Mouse (Mus musculus) cerebellum, postnatal 10 days (tissue): ENCODE results near the gene Vac14.
A peak's percentile ranks its signal among the peaks of the same experiment; 100 is the strongest.

Experiments
- DNase-seq, 2 experiments: peaks; one replicate each; pipeline ENCODE4 v3.0.0; 2021; ENCODE audit warnings: mixed read lengths in 2 of 2

The Vac14 gene

GRCm38 (mm10) chr8:110694226-110694625 lies 75.8 kb downstream of the Vac14 start:
- no peak for DNase-seq

DNA sequence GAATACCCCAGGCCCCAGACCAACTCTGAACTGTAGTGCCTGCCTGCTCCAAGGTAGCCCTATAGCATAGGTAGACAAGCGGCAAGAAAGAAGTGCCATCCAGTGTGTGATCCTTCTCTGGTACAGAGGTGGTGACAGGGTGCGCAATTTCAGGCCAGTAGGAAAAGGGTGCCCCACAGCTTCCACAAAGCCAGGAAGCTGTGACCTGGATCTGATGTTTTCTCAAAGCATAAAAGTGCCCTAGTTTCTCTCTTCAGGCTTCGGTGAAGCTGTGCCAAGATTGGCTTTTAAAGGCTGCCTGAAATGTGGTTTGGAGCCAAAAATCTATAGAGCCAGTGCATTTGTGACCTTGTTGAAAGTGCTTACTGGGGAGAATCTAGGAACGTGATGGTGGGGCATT lies 76.4 kb downstream of the Vac14 start:
- DNase-seq: peak in 1 of 2 experiments; percentile 41

DNA sequence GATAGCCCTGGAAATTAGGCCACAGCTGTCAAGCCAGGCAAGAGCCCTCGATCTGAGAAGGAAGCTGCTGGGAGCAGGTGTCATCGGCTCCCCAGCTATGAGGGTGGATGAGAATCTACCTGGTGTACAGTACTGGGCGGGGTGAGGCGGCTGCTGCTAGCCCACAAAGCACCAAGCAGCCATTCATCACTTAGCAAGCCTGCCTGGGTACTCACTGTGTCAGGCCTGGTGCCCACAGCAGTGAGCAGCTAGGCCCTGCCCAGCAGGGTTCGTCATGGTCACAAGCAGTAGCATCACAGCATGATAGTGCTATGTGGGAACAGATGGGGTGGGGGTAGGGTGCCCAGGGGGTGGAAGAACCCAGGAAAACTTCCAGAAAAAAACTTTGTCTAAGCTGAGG lies 77.0 kb downstream of the Vac14 start:
- DNase-seq: peak; percentile 54

- no peak for DNase-seq
Measured at GRCm38 (mm10) chr8:110696051-110696450, 77.7 kb downstream of the Vac14 start.

DNA sequence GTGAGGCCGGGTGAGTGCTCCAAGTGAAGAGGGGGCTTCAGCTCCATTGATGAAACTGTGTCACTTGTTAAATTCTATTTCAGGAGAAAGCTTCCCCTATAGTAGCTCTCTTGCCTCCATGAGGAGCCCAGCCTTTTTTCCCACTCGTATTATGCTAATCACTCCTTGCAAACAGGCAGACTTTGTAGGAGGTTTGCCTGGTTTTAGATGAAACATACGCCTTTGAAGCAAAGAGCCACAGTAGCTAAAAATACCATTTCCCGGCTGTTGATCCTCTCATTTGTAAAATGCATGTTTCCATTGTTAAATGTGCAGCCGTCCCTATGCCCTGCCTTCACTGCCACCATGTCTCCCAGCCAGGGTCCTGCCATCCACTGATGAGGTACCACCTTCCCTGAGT lies 79.2 kb downstream of the Vac14 start:
- no peak for DNase-seq

- DNase-seq: no peak
Measured at GRCm38 (mm10) chr8:110698098-110698497, 79.7 kb downstream of the Vac14 start.

- DNase-seq: no peak
Measured at GRCm38 (mm10) chr8:110699501-110699900, 81.1 kb downstream of the Vac14 start.

GRCm38 (mm10) chr8:110700561-110700960 lies 82.2 kb downstream of the Vac14 start:
- no peak for DNase-seq

DNA sequence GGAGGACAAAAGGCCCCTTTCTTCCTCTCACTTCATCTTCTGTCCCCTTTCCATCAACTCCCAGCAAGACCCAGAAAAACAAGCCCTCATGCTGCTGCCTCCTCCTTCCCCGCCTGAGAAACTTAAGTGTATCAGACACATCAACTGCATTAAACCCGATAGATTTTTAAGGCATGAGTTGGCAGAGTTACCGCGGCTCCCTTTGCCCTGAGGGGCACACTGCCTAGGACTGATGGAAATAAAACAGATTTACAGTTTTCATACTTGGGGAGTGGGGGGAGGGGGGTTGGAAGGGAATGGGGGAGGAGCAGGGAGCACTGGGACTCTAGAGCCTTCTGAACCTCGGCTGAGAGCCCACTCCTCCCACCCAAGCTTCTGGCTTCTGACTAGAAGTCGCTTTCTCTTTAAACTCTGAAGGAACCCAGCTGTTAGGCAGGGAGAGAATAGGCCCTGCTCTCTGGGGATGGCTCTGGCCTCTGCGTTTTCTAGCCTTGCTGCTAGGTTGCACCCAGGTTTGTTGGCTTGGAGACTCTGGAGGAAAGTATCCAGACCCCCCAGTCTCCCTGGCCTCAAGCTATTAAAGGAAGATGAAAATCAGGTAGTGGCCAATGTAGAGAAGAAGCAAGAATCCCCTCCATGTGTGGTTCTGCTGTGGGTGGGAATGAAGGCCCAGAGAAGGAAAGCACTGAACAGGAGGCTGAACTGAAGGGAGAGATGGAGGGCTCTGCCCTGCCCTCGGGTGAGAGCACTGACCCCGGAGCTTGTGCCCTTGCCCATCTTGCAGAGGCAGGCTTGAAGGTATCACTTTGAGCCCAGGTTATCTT lies 84.5 kb downstream of the Vac14 start:
- DNase-seq: peak in 1 of 2 experiments; percentile 21

DNA sequence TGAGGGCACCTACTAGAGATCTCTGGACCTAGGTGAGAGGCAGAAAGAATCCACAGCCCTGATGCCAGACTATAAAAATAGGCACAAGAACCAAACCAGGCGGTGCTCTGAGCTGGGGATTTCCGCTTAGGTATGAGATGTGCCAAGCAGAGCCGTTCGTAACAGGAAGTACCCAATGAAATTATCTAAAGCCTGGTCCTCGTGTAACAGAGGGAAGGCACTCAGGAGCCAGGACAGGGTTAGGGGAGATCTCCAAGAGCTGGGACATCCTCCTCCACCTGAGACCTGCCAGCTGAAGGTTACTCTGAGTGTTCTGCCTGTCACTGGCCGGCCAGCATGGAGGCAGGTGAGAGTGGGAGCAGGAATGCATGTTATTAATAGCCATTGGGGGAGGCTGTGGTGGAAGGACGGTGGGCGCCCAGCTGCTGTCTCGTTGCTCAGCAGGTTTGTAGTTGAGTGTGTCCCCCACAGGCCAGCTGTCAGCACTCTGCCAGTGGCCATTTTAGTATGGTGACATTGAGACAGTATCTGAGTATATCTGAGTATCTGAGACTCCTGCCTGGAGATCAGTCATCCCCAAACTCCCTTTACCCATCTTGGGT lies 85.2 kb downstream of the Vac14 start:
- DNase-seq: peak in 1 of 2 experiments; percentile 25

GRCm38 (mm10) chr8:110704103-110704502 lies 85.7 kb downstream of the Vac14 start:
- DNase-seq: peak; percentile 12 to 23

- peak; percentile 78 to 87 for DNase-seq
Measured at GRCm38 (mm10) chr8:110705391-110706287, 87.3 kb downstream of the Vac14 start.

DNA sequence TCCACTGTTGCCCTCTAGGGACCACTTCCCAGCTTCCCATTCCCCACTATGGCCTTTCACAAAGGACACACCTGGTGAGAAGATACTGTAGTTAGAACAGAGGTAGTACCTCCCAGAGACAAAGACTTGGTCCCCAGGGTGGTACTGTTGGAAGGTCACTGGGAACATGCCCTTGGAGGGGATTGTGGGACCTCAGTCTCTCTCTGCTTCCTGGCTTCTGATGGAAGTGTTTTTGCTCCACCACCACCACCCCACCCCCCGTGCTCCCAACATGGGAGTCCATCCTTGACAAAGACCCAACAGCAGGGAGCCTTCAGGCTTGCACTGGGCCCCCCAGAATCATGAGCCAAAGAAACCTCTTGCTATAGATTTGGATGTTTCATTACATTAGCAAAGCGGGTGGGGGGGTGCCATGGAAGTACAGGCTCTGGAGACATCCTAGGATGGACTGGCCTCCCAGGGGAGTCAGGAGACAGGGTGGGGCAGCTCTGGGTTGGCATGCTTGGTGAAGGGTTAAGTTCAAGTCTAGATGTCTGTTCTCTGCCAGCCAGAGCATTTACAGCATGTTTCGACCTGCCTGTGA lies 88.0 kb downstream of the Vac14 start:
- peak; percentile 22 to 26 for DNase-seq

DNA sequence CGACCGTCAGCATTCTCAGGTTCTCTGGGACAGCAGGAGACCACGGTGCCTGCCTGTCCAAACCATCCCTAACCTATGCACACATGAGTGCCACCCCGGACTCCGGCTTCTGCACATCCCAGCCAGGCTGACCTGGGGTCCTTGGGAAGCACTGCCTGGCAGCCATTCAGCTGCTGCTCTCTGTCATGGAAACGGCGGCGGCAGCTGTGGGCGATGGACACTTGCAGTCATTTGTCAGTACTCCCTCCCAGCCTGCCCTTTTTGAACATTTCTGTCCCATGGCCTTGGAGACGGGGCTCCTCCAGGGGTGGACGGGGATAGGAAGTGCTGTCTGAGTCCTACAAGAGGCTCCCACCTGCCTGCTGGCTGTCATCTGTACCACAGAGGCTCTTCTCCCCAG lies 90.0 kb downstream of the Vac14 start:
- DNase-seq: peak in 1 of 2 experiments; percentile 50

- DNase-seq: peak in 1 of 2 experiments; percentile 7
Measured at GRCm38 (mm10) chr8:110710593-110710992, 92.2 kb downstream of the Vac14 start.

- DNase-seq: no peak
Measured at GRCm38 (mm10) chr8:110711271-110711934, 93.0 kb downstream of the Vac14 start.

DNA sequence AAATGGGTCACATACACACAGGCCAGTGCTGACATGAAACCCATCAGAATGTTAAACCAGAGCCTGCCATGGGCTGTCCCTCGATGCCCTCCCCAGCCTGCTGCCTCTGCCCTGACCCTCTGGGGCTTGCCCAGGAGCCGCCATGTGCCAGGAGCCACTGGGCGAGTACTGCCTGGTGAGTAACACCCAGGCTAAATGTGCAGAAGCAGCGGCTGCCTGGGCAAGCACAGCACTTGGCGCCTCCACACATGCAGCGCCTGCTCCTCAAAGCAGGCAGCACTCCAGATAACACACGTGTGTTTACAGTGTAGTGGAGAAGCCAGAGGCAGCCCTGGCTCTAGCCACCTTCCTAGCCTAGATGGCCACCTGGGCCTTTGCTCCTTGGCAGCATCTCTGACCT lies 94.7 kb downstream of the Vac14 start:
- DNase-seq: no peak

- DNase-seq: peak; percentile 63 to 65
Measured at GRCm38 (mm10) chr8:110714827-110715519, 96.6 kb downstream of the Vac14 start.

DNA sequence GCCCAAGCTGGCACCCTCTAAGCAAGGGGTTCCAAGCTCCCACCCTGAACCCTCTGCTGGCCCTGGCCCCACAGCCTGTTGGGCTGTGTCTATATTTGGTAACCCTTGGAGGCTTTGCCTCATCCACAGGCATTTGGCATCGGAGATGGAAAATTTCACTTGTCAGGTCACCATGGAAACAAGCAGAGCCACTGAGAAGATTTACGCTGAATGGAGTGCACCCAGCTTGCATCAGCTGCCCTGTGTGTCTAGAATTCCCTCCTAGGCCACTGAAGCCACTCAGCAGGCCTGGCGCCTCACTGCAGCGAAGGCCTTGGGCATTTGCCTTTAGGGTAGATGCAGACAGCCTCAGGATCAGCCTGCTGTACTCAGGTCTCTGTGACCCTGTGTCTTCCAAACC lies 97.7 kb downstream of the Vac14 start:
- peak; percentile 73 to 81 for DNase-seq

- DNase-seq: no peak
Measured at GRCm38 (mm10) chr8:110717131-110717530, 98.7 kb downstream of the Vac14 start.

DNA sequence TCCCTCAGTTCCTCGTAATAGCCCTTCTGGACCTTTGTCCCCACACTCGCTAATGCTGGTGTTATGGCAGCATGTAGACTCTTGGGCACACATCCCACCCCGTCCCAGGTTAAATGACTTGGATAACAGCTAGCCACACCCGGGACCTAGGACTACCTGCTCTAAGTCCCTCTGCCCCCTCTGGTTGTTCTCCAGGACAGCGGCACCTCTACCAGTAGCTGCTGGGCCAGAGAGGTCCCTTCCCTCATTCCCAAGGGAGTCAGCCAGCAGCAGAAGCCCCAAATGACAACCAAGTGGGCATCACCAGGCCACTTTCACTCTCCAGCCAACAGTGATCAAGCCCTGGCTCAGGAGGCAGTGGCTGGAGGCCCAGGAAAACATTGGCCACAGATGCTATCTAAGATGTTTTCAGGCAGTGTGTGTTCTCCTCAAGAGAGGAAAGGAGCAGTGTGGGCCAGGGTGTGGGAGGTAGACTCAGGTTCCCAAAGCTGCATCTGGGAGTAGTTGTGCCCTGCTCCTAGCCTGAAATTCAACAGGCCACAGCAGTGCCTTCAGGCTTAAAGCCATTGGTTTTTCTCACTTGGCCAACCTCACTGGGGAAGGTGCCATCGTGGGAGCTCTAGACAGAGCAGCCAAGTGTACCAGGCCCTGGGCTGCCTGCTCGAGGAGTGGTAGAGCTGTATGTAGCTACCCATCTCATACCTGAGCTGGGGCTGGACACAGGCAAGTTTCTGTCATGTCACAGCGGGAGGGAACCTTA lies 100.0 kb downstream of the Vac14 start:
- DNase-seq: peak in 1 of 2 experiments; percentile 57
